Mouse (Mus musculus): Measurements from ENCODE around the gene Pdzrn4. TPM values are rescaled to one million over a fixed set of nuclear protein-coding genes. Genes with fewer than 3 reads are reported as not detected.

Gene Pdzrn4
- polyA plus RNA-seq, 1 experiment from 2014 or later, result 1.5 TPM

GRCm38 (mm10) chr15:92806352-92806751, 409.7 kb downstream of the Pdzrn4 start:
- no peaks in the 10 kb centered on the region for H3K36me3 ChIP-seq (replicated peaks)
- no peaks in the 10 kb centered on the region for H3K27me3 ChIP-seq (ENCODE audit: poor library complexity, severe bottlenecking)
- DNase-seq (ENCODE audit: extremely low spot score, low spot score), result no peak
- H3K27ac ChIP-seq, result no peak overlapping the region
- no peaks in the 10 kb centered on the region for H3K9me3 ChIP-seq
- H3K4me1 ChIP-seq, result peaks cover 13% of the 10 kb centered on the region
- no peak overlapping the region for H3K4me3 ChIP-seq
- 90% methylated on average over 1 of the region's 1 CpGs for WGBS
